Mouse (Mus musculus): ENCODE results near the gene Abca2.

- TF ChIP-seq POLR2A (IDR thresholded peaks at IDR 0.05; ENCODE audit: extremely low read depth, insufficient read depth, low read length): no peak
- TF ChIP-seq CTCF (IDR thresholded peaks at IDR 0.05; ENCODE audit: low read depth, low read length): no peak
Measured at GRCm38 (mm10) chr2:25452951-25453350, 24.4 kb downstream of the Abca2 start.
